Mouse (Mus musculus): ENCODE measurements around the gene Fgfr2.
"Not testable (repeated sequence)": the region's sequence is repeated elsewhere in the genome, so short reads cannot be mapped to it uniquely, and the experiment has no call there.

Fgfr2 gene

DNA sequence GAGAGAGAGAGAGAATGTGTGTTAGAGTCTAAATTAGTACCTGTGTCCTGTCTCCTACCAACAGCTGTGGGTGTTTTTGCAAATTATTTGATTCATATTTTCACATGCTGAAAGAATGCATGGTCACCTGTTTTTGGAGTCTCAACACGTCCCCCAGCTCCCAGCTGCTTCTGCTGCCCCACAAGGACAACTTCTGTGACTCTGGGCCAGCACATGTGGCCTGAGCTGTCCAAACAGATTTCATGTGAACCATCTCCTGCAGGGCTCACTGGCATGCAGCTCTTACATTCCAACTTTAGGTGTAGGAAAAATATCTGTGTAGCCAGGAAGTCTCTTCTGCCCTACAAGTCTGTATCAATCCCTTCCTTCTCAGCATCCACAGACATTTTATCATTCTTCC is 2494.5 kb downstream of the Fgfr2 start:
- DNase-seq (ENCODE audit: low read depth, low spot score): peak; percentile 36

DNA sequence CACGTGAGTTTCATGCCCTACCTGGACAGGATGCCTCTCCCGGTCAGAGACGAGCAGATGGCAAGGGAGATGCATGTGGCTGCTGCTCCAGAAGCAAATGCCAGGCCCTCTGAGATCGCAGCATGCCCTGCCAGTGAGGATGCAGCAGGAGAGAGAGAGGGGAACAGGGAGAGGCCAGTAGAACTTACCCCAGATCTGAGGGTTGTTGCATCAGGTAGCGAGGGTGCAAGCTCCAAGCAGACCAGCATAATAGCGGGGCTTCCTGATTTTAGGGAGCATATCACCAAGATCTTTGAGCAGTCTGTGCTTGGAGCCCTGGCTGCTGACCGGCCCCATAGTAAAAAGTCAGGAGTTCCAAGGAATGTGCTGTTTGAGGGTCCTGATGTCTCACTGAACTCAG is 2497.8 kb downstream of the Fgfr2 start:
- DNase-seq (ENCODE audit: low read depth, low spot score): no peak

DNA sequence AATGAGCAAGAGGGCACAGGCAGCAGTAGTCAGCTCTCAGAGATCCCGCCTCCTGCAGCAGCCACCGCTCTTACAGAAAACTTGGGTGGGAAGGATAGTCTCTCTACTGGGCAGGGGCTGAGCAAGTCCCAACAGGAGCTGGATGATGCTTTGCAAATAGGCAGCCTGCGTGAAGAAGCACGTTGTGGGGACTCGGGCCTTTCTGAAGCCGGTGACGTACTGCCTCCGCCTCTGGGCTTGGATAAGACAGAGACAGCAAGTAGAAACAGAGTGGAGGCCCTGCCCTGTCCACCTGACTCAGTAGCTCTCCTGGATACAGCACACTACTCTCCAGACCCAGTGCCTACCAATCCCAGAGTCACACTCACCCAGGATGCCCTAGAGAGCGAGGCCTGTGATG is 2498.9 kb downstream of the Fgfr2 start:
- DNase-seq (ENCODE audit: low read depth, low spot score): no peak

DNA sequence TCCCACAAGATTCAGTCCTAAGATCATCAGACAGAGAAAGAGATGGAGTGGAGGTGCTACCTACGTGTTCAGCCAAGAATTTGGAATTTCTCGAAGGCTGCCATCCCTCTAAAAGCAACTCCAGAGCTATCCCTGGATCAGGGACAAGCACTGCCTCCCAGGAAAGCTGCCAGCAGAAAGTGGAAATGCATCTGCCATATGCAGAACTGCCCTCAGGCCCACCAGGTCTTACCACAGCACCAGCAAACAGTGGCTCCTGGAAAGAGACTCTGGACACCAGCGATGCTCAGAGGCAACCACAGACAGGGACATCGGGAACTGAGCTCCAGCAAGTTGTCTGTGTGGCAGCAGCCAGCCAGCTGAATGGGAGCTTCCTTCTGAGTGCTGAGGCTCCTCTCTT is 2500.8 kb downstream of the Fgfr2 start:
- DNase-seq (ENCODE audit: low read depth, low spot score): no peak

DNA sequence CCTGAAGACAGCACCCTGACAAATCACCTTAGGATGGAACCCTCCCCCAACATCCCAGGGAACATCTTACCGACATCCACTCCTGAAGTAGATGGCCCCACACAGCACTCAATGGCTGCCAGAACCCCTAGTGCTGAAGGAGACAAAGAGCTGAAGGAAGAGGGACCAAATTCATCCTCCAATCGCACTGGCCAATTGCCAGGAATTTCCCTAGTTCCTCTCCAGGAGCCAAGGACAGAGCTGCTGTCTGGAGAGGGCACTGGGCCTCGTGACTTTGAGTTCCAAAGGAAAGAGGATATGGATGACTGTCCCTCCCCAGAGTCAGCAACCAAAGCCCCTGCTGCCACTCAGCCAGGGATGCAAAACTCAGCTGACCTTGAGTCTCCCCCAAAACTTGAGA is 2501.2 kb downstream of the Fgfr2 start:
- no peak for DNase-seq (ENCODE audit: low read depth, low spot score)

DNA sequence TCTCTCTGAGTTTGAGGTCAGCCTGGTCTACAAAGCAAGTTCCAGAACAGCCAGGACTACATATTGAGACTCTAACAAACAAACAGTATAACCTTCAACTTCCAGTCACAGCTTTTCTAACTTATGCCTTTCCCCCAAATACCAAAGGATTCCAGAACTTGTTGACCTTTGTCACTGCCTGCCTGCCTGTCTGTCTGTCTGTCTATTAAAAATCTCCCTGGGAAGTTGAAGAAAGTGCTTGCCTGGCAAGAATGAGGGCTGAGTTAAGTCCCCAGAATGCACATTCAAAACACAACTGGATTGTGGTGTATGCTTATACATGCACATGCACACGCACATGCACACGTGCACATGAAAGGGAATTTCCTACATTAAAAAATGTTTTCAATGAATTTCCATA is 2502.1 kb downstream of the Fgfr2 start:
- DNase-seq (ENCODE audit: low read depth, low spot score): no peak

DNA sequence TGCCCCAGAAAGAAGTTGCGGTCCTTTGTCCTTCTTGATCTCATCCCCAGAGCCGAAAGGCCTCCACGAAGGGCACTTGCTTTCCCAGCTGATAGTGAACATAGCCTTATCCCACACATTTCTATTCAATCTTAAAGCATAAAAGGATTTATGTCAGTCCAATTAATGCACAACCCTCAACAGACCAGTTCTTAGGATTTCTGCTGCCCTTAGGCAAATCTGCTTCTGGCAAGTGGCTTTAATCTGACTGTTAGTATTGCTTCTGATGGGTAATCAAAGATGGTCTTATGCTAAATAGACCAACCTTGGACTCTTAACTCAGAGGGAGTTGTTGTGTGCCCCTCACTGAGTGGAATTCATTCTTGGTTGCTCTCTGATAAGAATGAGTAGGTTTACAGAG is 2505.6 kb downstream of the Fgfr2 start:
- DNase-seq (ENCODE audit: low read depth, low spot score): no peak

DNA sequence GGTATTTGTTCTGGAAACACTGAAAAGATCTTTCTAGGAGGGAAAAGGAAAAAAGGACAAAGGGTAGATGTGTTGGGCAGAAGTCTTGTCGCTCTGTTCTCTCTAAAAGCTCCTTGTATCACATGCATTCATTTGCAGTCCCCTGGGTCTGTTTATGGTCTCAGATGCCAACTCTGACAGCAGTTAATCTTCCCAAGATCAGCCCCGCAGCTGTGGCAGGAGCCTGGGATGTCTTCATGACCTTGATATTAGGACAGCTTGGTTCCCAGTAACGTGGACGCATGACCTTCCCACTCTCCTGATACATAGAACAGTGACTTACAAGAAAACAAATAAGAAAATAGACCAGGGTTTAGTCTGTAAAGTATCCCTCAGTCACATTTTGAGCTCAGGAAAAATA is 2509.2 kb downstream of the Fgfr2 start:
- DNase-seq (ENCODE audit: low read depth, low spot score): no peak

DNA sequence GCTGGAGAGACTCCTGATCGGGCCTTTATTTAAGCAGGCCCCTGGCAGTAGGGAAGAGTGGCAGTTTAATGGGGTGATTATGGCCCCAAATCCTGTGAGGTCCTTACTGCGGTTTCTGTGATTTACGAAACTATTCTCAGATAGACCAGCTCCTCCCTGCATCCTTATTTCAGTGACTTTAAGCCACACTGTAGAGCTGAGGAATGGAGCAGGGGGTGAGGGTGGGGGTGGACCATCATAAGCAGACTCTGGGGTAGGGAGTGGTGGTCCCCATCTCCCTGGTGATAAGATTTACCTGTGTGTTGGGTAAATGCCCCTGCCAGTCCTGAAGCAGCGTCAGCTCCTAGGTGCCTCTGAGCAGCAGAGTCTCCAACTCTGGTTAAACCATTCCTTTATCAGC is 2516.2 kb downstream of the Fgfr2 start:
- no peak for DNase-seq (ENCODE audit: low read depth, low spot score)

DNA sequence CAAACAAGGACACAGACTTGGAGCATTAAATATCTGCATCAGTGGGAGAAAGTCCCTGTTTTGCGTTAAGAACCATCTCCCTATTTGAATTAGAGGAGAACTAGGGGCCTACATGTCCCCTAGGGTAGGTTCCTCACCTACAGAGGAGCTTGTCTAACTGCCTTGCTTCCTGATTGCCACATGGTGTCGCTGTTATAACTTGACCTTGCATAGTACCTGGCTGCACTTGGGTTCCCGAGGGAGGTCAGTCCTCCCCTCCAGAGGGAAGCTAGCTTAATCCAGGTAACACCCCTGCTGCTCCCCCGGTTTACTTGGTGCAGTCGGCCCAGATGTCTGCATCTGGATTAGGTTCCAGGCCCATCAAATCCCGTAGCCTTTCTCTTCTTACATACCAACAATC is 2518.0 kb downstream of the Fgfr2 start:
- DNase-seq (ENCODE audit: low read depth, low spot score): peak; percentile 19

DNA sequence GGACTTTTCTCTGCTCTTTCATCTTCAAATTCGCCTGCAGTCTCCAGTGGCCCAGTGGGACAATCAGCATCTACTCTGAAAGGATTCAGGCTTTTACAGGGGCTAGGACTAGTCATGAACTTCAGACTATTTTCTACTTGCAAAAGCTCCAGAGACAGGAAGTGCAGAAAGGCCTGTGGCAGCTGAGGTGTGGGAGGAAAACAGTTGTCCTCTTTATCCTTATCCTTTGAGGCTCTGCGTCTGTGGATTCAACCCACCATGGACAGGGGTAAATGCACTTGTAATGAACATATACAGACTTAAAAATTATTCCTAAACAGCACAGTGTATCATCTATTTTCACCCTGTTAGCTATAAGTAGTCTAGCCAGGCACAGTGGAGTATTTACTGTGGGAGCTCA is 2518.8 kb downstream of the Fgfr2 start:
- no peak for DNase-seq (ENCODE audit: low read depth, low spot score)

DNA sequence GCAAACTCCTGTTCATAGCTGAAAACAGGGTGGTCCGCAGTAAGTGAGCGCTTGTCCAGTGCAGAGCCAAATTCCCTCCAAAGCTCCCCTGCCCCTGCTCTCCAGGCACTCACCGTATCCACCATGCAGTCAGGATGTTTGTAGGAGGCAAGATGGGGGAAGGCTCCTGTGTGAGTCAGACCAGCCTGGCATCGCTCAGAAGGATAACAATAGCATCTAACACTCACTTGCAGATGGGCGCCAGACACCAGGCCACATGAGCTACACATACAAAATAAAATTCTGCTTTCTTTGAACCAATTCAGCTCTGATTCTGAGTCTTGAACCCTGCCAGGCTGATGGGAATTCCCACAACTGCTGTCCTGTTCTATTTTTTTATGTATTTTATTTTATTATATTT is 2519.6 kb downstream of the Fgfr2 start:
- peak; percentile 44 for DNase-seq (ENCODE audit: low read depth, low spot score)

DNA sequence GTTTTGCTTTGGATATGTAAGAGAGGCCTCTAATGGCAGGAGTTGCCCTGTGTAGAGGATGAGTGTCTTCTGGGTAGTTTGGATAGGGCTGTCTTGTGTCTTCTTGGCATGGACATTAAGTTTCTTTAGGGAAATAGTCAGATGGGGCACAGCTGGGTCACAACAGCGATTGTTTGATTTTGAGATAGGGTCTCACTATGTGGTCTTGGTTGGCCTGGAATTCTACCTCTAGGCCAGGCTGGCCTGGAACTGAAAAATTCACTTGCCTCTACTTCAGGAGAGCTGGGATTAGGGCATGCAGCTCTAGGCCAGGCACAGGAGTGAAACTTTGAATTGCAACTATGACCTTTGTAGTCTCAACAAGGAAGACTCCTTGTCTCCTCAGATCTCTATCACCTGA is 2520.3 kb downstream of the Fgfr2 start:
- DNase-seq (ENCODE audit: low read depth, low spot score): no peak

DNA sequence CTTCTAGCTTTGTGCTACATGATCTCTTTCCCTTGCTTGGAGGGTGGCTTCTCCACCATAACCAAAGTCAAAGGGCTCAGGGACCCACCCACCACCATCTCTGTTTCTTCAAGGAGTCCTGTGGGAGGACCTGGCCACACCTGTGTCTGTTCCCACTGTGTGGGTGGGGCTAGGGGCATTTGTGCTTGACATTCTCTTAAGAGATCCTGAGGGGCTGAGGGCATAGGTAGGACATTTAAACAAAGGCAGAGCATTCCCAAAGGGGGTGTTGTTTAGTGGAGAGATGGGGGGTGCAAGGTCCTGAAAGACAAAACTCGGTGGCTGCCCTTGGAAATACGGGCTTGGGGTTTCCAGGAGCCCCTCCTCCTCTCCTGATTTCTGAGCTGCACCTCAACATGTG is 2522.6 kb downstream of the Fgfr2 start:
- DNase-seq (ENCODE audit: low read depth, low spot score): no peak

DNA sequence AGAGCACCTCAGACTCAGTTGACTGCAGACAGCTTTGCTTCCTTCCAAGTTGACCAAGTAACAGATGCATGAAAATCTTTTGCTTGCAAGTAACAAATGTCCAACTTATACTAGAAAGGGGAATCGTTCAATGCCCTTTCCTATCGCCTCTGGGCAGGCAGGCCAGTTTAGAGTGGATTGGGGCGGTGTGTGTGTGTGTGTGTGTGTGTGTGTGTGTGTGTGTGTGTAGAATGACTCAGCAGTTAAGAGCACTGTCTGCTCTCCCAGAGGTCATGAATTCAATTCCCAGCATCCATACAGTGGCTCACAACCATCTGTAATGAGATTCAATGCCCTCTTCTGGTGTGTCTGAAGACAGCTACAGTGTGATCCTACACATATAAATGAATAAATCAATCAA is 2523.1 kb downstream of the Fgfr2 start:
- no peak for DNase-seq (ENCODE audit: low read depth, low spot score)

DNA sequence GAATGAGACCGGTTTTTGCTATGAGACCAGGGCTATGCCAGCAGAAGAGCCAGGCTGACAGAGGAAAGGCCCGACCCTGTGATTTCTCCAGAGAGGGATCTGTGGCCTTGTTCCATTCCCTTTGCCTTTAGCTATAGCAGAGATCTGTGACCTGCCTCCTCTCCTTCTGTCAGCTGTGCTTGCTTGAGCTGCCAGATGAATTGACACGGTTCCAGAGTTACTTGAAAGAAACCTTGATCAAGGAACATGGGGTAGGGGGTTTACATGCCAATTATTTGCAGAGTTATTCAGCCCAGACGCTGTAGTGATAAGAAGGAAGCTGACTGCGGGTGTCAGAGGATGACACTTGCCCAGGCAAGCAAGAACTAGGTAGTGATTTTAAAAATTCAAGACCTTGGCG is 2525.6 kb downstream of the Fgfr2 start:
- DNase-seq (ENCODE audit: low read depth, low spot score): no peak

DNA sequence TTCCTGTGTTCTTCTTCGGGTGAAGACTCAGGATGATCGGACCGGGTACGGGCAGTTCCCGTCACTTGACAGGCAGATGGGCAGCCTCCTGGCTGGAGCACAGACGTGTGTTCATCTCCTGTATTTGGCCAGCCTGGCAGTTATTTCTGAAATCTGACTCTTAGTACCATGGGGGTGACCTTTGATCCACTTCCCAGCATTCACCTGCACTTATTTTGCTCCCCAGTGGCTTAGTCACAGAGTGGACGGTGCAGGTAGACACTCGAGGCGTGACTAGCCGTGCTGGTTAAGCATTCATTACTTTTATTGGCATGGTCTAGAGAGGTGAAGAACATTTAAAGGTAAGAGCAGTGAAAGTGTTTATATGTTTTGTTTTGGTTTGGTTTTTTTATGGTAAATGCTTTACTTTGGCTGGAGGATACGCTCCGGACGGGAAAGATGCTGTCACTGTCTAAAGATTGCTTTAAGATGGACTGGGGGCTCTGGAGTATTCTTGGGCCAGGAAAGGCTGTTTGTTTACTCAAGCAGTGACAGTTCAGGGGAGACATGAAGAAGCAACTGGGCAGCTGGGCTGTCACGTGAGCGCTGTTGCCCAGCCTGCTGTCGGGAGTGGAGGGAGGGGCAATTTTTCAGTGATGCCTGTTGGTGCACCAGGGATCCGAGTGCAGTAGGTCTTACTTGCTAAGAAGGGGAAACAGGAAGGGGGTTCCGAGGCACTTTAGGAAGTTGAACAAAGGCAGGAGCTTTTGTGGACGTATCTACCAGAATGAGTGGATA is 2526.9 kb downstream of the Fgfr2 start:
- DNase-seq (ENCODE audit: low read depth, low spot score): not testable (repeated sequence)

DNA sequence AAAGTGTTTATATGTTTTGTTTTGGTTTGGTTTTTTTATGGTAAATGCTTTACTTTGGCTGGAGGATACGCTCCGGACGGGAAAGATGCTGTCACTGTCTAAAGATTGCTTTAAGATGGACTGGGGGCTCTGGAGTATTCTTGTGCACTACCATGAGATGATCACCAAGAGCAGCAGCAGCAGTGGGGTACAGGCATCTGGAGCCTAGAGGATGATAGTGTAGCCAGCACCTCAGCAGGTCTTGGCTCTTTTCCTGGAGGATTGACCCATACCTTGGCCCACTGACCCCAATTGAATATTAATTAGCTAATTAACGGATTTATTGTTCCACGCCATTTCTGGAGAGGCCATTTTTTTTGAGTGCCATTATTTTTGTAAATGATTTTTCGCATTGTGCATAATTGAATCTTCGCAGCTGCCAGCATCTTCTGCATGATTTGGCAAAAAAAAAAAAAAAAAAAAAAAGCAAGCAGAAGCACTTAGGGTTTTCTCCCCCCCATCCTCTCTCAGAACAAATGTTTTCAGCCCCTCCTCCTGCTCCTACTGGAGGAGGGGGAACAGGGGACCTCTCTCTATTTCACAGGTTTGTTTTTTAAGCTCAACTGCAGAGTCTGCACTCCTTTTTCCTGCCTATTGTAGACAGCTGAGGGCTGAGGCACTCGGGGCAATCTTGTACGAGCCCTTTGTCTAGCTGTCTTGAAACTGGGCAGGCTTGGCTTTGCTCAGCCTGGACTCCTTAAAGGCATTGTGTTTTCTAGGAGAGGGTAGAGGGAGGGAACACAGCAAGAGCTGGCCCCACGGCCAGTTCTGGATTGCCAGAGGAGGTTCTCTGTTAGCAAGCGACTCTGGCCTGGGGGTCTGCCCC is 2529.5 kb downstream of the Fgfr2 start:
- DNase-seq (ENCODE audit: low read depth, low spot score): not testable (repeated sequence)

DNA sequence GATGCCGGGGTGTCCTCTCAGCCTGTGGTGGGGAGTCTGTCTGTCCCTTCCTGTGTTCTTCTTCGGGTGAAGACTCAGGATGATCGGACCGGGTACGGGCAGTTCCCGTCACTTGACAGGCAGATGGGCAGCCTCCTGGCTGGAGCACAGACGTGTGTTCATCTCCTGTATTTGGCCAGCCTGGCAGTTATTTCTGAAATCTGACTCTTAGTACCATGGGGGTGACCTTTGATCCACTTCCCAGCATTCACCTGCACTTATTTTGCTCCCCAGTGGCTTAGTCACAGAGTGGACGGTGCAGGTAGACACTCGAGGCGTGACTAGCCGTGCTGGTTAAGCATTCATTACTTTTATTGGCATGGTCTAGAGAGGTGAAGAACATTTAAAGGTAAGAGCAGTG is 2530.2 kb downstream of the Fgfr2 start:
- DNase-seq (ENCODE audit: low read depth, low spot score): not testable (repeated sequence)

DNA sequence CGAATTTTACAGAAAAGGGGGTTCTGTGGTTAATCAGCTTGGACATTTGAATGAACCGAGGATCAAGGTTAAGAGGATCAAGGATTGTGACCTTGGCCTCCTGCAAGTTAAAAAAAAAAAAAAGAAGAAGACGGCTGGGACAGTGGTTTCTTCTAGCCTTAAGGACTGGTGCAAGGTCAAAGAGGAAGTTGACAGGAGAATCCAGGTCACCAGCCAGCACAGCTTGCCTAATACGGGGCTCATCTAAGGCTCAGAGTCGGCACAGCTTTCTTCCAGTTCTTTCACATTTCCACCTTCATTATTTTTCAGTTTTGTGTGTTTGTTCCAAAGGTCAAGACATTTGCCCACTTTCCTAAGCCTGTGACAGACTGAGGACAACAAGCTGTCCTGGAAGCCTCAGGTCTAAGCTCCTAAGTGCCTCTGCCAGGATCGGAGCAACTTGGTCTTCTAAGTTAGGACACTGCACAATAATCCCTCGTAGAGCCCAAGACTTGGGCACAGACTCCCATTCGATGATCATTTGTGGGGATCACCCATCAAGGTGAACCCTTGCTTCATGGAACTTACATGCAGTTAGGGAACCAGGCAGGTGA is 2532.2 kb downstream of the Fgfr2 start:
- no peak for DNase-seq (ENCODE audit: low read depth, low spot score)

DNA sequence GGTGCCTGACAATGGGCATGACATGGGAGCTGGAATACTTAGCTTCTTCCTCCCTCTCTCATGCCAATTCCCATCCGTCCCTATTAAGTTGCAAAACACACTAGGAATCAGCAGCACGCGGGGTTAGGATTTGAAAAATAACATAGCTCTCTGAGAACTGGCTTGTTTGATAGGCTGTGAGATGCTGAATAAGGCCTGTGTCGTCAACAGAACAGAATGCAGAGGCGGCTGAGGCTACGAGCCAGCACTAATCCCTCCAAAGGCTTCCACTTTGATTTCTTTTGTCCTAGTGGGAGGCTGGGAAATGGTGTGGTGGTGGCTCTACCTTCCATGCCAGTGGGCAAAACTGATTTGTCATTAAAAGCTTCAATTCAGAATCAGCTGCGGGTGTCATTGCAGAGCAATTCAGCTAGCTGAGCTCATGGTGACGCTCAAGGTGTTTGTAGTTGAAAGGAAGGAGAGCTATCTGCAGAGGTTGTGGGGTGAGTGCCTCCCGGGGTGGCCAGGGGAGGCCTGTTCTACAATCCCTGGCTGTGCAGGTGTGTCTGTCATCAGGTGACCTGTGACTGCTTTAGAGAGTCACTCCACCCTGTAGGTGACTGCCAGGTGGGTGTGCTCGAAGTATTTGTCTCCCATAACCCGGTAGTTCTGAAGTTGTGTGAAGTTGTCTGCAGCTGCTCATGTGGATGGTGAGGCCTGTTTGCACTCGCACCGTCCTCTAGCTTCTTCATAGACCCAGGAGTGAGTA is 2532.9 kb downstream of the Fgfr2 start:
- DNase-seq (ENCODE audit: low read depth, low spot score): no peak

DNA sequence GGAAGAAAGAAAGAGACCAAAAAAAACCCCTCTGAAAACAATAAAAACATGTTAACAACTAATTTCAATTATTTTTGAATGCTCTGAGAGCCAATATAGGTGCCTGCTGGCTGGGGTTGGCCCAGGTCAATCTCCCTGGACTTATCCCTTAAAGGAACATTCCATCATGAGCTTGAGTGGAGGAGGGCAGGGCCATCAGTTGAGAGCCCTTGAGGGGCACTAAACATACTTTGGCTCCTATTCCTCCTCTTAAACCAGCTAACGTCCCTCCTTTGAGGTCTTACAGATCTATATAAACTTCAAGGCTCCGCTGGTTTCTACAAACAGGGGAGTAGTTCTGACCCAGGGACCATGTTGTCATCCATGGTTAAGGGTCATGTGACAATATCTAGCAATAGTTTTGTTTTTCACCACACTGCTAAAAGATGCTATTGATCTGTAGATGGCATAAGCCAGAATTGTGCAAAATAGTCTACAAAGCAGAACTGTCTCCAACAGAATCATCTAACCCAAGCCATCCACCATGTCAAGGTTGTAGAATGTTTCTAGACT is 2536.6 kb downstream of the Fgfr2 start:
- no peak for DNase-seq (ENCODE audit: low read depth, low spot score)
